Mouse (Mus musculus): ENCODE measurements at regions not wholly inside any gene's neighbourhood (a gene's known extent, or its start where the extent isn't known, plus 50 kb on each side); places are given as distances from the start of the nearest gene placed in this dataset.

DNA sequence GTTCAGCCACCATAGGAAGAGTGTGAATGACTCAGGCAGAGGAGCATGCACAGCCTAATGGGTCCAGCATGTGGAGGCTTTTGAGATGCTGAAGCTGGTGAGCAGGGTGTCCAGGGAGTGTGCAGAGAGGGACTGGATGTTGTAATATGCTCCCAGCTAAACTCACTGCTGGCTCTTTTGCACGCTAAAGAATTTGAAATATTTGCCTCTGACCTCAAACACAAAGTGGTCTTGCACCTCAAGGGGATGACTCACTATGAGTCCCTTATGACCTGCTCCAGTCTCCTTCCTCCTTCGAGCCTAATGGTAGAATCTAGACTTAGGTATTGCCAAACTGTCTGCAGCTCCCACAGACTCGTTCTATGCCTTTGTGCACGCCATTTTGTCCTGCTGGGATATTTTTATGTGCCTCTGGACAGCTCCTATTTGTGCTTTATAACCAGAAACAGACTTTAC lies 55.0 kb upstream of the Slit3 start:
- DNase-seq (ENCODE audit: low spot score), result no peak

DNA sequence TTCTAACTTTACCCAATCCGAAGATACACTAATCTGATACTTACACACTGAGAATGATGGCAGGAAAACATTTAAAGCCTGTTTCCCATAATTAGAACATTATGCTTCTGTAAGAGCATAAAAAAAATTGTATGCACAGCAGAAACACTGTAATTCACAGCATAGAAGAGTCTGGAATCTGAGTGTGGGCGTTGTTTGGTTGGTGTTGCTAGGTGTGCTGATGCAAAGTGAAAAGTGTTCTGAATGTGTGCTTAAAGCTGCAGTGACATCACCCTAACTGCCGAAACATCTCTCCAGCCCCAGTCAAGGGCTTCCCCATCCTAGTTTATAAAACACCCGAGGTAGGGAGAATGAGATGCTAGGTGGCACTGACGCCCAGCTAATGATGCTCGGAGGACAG lies 63.2 kb upstream of the Slit3 start:
- DNase-seq (ENCODE audit: low spot score), result no peak

DNA sequence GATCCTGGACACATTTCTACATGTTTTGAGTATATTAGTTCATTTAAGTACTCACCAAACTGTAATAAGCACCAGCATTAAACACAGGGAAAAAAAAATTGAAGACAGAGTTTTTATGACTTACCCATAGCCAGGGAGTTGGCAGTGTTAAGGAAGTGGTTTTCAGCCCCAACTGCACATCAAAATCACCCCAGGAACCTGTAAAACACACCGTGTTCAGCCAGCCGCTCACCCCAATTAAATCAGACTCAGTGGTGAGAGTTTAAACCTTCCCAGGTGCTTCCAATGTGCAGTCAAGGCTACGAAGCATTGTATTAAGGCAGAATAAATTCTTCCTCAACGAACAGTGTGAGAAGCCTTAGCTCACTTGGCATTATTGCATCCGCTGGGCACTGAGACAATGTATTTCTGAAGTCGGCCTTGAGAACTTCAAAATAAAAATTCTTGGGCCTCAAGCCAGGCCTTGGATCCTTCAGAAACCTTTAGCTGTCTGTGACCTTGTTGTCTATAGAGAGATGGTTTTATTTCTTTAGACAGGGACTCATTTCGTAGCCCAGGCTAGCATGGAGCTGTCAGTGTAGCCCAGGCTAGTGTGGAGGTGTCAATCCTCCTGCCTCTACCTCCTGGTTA lies 65.4 kb upstream of the Slit3 start:
- DNase-seq (ENCODE audit: low spot score), result no peak

DNA sequence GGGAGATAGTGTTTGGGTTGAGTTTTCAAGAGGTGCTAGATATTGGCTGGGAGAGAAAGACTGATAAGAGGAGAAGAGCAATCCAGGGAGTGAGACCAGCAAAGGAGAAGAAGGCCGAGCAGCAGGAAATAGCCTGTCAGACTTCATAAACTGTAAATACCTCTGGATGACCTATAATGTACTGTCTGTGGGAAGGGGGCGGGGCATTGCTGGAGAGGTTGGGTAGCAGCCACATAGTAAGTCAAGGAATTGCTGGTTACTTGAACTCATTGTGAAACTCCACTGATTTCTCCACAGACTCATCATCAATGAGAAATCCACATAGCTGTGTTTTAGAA lies 67.4 kb upstream of the Slit3 start:
- DNase-seq (ENCODE audit: low spot score), result no peak

DNA sequence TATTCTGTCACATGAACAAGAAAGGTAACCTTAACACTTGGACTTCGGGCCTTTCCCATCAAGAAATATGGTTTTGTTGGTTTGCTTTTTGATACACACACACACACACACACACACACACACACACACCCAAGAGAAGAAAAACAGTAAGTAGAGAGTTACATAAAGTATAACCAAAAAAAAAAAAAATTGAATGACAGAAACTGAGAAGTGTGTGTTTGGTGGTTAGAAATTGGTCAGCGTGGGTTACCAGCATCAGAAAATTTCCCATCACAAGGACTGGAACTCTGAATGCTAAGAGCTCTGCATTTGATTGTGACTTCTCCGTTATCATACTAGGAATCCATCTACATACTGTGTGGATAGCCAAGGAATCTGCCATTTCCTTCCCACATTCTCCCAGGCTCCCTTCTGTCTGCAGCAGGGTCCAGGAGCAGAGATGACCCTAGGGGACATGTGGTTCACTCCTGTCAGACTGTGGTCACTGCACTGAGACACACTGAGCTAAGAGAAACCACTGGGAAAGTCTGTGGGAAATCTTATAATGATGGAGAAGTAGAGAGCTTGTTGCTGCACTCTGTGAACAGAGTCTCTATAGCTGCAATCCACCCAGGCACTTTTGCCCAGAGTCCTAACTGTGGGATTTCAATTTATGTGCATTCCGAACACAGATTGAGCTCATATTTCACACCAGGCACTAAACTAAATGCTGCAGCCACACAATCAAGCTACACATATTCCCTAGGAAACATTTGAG lies 68.0 kb upstream of the Slit3 start:
- DNase-seq (ENCODE audit: low spot score), result no peak

DNA sequence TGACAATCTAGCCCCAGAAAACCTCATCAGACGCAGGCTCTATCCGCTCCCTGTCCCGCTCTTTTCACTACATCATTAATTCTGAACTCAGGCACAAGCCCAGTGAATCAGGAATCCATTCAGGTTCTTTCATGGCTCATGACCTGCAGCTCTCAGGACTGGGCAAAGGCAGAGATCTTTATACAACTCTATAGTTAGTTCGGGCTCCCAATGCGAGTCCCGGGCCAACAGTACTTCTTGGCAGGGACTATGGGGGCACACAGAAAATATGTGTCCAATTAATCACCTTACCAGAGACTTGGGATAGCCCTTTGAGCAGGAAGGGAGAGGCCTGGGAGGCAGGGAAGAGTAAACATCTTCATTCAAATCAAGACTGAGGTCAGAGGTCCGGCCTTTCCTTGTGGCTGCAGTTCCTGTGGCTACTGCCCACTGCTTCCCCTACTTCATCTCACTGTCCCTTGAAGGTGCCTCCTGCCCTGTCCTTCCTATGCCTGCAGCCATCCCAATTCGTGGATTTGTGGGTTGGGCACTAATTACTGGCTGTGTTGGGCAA lies 71.3 kb upstream of the Slit3 start:
- no peak for DNase-seq (ENCODE audit: low spot score)

DNA sequence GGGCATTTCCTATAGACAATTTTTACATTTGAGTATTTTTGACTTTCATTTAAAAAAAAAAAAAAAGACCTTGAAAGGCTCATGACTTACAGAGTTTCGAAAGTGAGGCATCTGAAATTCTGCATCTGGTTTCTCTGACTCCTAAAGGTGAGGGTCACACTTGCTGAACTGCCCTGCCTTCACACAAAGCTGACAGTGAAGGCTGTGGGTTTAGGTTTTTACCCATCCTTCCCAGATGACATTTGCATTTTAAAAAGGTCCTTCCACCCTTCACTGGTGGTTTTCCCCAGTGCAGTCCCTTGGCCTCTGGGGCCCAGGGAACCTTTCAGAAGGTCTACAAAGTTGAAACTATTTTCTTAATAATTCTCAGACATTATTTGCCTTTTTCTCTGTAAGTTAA lies 76.4 kb upstream of the Slit3 start:
- DNase-seq (ENCODE audit: low spot score), result no peak

DNA sequence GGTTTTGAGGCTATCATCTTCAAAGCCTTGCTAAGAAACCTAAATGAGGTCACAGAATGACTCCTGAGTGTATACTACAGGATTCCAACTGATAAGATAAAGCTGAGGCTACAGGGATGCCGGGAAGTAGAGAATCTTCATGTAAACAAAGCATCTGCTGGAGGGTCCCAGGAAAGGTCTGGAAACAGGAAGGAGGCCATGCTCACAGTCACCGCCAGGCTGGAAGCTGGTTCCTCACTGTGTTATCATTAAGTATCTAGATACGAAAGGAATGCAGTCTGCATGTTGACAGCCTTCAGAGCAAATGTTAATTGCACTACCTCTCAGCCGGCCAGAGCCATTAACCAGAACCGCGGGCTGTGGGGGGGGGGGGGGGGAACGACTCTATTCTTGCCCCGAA lies 96.6 kb upstream of the Slit3 start:
- no peak for DNase-seq (ENCODE audit: low spot score)

DNA sequence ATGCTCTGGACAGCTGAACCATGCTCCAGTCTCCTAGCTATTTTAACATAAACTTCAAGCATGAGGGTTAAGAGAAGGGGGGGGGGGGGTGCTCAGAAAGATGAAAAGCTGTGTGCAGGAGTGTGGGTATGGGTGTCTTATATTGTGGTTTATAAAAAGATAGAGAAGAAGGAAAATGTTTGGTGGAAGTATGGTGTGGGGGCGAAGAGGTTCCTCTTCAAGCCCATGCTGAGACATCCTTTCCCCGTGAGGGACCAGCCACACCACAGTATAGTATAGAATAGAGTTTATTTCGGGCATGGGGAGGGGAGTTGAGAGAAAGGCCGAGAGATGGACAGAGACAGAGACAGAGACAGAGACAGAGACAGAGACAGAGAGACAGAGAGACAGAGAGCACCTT lies 97.2 kb upstream of the Slit3 start:
- no peak for DNase-seq (ENCODE audit: low spot score)

DNA sequence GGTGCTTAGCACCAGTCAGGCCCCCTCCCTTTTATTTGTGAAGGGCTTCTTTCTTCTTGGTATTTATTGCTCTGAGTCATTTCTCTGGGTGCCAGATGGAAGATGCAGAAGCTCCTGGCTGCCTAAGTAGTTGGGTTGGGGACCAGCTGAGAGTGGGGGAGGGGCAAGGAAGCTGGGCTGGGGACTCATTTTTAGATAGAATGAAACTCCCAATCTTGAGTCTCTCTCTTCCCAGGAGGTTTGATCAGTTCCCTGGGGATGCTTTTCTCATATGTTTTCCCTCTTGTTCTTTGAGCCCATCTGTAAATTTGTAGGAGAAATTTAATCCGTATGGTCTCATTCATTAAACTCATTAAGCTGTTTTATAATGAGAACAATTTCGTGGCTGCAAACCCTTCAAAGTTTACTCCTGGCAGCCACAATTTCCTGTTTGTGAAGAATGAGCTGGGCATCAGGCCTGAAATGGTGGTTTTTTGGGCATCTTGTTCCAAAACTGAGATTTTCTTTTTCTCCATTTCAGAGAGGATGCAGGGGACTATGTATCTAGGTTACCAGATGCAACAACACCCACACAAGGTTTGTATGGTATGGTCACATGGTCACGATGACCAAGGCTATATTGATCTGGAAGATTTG lies 98.9 kb upstream of the Slit3 start:
- DNase-seq (ENCODE audit: low spot score), result no peak

DNA sequence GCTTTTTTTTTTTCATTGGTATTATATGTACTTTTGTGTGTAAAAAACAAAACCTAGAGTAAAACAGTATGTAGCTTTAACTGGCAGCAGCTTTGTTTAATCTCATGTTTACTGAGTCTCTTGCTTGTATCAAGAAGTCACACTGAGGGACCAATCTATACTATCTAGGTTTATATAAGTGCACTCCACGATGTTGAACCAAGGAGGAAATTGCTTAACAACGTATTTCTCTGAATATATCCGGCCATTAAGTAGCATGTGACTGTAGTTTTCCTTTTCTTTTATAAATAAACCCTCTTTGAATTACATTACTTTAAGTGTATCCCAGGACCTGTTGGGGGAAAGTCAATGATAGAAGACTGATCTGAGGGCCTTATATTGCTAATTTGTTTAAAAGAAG lies 104.0 kb upstream of the Slit3 start:
- DNase-seq (ENCODE audit: low spot score), result no peak

DNA sequence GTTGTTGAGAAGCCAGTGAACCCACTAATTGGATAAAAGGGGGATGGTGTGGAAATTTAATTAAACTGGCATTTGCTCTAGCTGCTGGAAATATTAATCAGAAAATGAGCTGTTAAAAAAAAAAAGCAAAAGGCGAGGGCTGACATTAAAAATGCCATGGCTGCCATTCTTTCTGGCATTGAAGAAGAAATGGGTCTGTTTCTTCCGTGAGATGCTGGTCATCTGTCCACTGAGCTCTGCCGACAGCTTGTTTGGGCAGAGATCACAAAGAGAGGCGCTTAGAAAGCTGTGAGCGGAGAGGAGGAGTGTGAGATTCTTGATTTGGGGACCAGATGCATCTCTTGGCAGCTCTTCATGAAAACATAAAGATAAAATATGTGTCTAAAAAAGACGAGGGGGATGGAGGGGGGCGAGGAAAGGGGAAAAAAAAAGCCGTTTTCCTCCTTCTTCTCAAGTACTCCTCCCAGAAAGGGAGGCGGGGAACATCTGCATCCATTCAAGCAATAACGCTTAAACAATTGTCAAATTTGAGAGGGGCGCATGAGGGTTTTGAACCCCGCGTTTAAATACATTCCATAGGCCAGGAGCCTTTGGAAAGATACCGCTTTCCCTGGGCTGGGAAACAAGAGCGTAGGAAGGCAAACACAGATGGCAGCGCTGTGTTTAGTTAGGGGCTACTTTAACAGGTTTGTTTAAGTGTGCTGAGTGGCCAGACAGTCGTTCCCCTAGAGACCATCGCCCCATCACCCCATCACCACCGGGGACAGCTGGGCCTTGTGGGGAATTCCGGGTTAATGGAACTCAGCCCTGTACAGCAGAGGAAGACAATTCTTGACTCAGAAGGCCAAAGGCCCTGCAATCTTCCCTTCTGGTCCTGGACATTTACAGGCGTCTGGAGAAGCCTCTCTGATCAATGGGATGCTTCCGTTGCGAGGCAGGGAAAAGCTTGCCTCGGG lies 109.2 kb upstream of the Slit3 start:
- no peak for DNase-seq (ENCODE audit: low spot score)

DNA sequence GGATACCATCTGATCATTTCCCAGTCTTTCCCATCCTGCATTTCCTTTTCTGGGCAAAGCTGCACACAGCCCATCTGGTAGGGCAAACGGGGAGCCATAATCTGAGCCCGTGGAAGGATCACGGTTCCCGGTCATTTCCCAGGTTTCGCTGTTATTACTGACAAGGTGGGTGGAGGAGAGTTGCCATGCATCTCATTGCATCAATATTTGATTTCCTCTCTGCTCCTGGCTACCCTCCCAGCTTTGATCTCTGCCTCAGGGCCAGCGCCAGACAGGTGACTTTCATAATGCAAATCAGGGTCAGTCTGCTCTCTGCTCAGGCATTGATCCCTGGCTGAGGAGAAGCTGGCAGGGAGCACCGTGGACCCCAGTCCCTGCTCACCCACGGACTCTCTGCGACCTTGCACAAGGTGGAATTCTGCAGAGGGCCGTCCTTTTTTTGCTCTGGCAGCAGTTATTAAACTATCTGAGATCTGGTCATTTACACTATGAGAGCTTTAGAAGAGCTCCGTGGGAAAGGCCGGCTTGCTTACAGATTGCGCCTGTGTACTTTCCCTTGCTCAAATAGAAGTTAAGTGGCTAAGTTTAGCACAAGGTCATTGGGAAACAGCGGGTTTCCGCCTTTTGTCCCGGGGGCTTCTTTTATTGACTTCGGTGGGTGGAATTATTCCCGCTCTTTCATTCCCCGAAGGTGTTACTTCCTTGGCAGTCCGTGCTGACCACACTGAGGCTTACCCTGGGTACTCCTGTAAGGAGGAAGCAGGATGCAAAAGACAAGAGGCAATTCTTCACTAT lies 114.1 kb upstream of the Slit3 start:
- no peak for DNase-seq (ENCODE audit: low spot score)

DNA sequence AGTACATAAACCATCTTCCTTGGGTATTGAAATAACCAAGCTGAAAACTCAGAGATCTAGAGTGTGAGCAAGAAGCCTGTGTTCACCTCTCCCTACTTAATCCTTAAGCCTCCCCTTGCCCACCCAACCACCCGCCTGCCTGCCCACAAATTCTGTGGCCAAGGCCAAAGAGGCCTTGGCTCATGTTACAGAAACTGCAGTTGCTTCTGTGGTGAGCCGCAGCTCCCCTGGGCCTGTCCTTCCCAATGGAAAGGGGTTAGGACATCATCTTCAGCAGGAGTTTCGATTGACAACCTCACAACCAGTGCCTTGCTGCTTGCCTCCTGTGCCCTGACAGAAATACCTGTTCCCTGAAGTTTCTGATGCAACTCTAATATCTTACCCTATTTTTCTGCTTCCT lies 115.9 kb upstream of the Slit3 start:
- DNase-seq (ENCODE audit: low spot score), result no peak

DNA sequence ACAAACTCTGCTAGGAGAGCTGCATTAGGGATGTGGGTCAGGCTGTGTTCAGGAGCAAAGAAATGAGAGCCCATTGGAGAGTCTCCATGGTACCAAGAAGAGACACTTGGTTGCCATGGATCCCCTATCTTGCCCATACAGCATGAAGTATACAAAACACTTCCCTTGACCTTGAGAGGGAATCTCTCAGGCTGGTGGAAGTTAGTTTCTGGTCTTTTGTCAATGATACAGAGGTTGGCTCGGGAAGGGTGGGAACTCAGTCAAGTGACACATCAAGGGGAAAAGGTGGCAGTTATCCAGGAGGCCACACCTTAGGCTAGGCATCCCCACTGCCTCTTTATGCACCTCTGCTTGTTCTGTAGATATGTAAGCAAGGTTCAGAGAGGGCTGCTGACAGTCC lies 116.6 kb upstream of the Slit3 start:
- DNase-seq (ENCODE audit: low spot score), result no peak

DNA sequence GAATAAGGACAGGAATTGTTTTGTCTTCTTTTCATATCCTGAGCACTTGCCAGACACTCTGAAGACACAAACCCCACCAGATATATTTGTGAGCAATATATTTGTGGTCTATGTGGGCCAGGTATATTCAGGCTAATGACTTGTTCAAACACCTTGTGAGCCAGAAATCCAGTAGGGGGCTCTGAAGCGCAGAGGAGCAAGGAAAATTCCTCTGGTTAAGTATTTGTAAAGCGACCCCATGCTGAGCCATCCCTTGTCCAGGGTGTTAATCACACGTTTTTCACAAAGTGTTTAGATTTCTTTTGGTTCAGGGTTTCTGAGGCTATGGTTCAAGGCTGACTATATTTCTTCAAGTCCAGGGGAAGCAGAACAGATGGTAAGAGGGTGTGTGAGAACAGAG lies 117.1 kb upstream of the Slit3 start:
- DNase-seq (ENCODE audit: low spot score), result no peak

DNA sequence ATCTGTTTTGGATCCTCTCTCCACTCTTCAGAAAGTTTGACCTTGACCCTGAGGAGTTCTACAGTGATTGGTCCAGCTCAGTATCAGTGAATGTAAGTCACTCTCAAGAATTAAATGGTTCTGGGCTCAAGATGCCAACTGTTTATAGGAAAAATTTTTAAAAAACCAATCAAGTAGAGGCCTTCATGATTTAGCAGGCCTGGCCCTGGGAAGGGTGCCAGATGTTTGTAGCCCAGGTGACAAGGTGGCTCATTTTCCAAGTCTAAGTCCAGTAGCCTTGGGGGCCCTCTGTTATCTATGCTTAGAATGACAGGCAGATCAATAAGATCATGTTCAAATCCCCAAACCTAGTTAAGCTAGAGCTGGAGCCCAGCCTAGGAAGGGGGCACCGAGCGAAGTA lies 123.1 kb upstream of the Slit3 start:
- no peak for DNase-seq (ENCODE audit: low spot score)

DNA sequence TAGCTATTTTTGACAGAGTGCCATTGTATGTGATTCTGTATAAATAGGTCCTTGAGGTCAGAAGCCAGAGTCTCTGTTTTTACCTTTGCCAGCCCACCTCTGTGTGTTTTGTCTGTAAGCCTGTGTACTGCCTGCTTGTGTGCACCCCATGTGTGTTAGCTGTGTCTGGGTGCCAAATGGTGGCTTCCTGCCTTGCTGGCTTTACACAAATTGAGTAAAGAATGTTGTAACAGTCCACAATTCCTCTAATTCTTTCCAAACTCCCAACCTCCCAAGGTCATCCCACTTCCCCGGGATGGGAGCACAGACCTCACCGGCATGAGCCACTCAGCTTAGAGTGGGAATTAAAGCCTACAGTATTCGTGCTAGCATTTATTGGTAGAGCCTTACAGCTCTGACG lies 125.5 kb upstream of the Slit3 start:
- DNase-seq (ENCODE audit: low spot score), result no peak

DNA sequence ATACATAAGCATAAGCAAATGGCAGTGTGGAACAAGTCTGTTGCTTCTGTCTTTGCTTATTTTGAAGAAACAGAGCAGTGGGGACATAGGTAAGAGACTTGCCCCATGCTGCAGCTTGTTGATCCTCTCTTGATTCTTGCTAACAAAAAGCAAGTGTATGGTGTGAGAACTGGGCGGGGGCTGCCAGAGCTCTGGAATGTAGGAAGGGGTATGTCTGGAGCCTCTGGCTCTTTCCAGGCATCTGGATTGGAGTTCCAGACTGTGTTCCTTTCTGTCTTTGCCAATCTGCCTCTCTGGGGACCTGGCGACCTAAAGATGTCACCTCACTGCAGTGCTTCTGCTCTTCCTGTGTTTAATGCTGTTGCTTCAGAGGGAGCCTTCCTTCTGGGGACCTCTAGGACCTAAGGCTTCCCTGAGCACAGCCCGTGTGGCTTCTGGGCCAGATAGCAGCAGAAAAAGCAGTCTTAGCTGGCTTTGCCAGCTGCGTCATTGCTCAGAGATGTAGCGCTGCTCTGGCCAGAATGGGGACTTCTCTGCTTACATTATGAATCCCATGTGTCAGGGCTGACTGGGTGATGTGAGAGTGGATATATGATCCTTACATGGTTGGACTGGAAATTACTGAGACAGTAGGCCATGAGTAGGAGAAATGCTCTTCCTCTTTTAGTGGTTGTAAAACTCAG lies 138.1 kb upstream of the Slit3 start:
- no peak for DNase-seq (ENCODE audit: low spot score)

DNA sequence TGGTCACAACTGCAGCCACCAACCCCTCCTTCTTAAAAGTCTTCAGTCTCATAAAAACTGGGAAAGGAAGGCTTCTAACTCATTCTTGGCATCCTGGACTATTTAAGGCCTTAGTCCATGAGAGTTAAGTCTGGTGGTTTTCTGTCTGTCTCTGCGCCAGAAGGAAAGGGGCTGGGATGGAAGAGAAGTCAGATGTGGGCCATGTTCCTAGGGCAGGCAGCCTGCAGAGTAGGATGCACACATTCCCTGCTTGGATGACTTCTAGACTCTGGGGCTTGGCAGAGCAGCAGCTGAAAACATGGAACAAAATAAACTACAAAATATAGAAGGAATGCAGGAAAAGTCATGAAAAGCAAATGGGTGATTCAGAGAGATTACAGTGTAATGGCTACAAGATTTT lies 140.8 kb upstream of the Slit3 start:
- DNase-seq (ENCODE audit: low spot score), result no peak

DNA sequence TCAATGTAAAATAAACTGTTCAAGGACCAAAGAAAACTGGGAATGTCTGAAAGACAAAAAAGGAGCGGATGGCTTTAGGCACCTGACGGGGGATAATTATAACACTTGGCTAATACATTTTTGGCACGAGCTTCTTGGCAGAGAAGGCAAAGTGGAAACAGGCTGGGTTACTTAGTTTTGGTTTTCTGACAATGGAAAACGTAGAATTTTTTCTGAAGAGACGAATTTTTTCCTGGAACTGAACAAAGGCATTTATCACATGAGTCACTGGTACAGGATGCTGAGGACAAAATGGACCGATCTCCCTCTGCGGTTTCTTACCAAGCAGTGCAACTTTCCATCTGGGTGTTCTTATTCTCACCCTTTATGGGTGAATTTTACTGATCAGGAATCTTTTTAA lies 143.2 kb upstream of the Slit3 start:
- no peak for DNase-seq (ENCODE audit: low spot score)

All from left cerebral cortex, adult 11 months (tissue).